Mouse (Mus musculus) lung, postnatal 0 days (tissue): ENCODE data around the gene Vmn1r200.

Source experiments
- CTCF ChIP-seq: IDR thresholded peaks from 2 replicates; pipeline ENCODE4 v1.5.1; 2016; ENCODE audit warnings: antibody characterized with exemption, mild to moderate bottlenecking
- EP300 ChIP-seq: IDR thresholded peaks from 2 replicates; pipeline ENCODE4 v1.6.1; 2016; ENCODE audit warnings: antibody characterized with exemption, mild to moderate bottlenecking, control low read depth

- TF ChIP-seq CTCF (no peak), EP300 (no peak)
Observed at GRCm38 (mm10) chr13:22387050-22387449, 3.1 kb upstream of the Vmn1r200 start.
